12 mouse cellular contexts compared by ENCODE assay signal in genomic region chr4:143120008-143120407, GRCm38 (mm10).
DNase-seq lines count a peak whose midpoint lies in the region; ATAC-seq and TF ChIP-seq lines count a peak whose summit lies in the region.
"Had no signal": no experiment of that assay in that cellular context is flagged by ENCODE, and none has a peak within 500 bp of the region (broad histone marks: within the 10 kb centered on the region; RNA-seq: fewer than 3 reads in every experiment).

No protein-coding gene starts in this region.

- no peak overlapping the region for H3K9ac ChIP-seq in heart, postnatal 0 days (replicated peaks; ENCODE audit: low read depth, low read length)
- no peak overlapping the region for H3K9ac ChIP-seq in heart, embryonic 11.5 days (ENCODE audit: low read depth, low read length)
- H3K9ac ChIP-seq: embryonic facial prominence, embryonic 13.5 days had no signal

- peak; percentile 56 for ATAC-seq in heart, postnatal 0 days (ENCODE audit: insufficient read depth, low read depth)
- ATAC-seq in heart, embryonic 11.5 days (replicated peaks; ENCODE audit: insufficient number of reproducible peaks, low FRiP score, low TSS enrichment) = no peak

- H3K27ac ChIP-seq in heart, postnatal 0 days (ENCODE audit: low read depth) = no peak overlapping the region
- H3K27ac ChIP-seq in heart, embryonic 11.5 days (ENCODE audit: low read depth, low read length) = no peak overlapping the region
- H3K27ac ChIP-seq: embryonic facial prominence, embryonic 13.5 days; left cerebral cortex, adult 2 months had no signal

- H3K4me3 ChIP-seq in heart, postnatal 0 days (ENCODE audit: low read depth, low read length) = no peak overlapping the region
- no peak overlapping the region for H3K4me3 ChIP-seq in heart, embryonic 11.5 days (ENCODE audit: low read depth, low read length)
- H3K4me3 ChIP-seq: embryonic facial prominence, embryonic 13.5 days; left cerebral cortex, adult 2 months had no signal

- H3K9me3 ChIP-seq in heart, postnatal 0 days (replicated peaks; ENCODE audit: control insufficient read depth, low read length) = no peaks in the 10 kb centered on the region
- no peaks in the 10 kb centered on the region for H3K9me3 ChIP-seq in heart, embryonic 11.5 days (replicated peaks; ENCODE audit: control insufficient read depth, low read length)
- H3K9me3 ChIP-seq: embryonic facial prominence, embryonic 13.5 days; G1E had no signal

- H3K4me1 ChIP-seq in heart, postnatal 0 days (ENCODE audit: control insufficient read depth, insufficient read depth) = peaks cover 12% of the 10 kb centered on the region
- peaks cover 20% of the 10 kb centered on the region for H3K4me1 ChIP-seq in heart, embryonic 11.5 days (ENCODE audit: control insufficient read depth, insufficient read depth, low read length)

- no peak for TF ChIP-seq EP300 in heart, postnatal 0 days (IDR thresholded peaks at IDR 0.05; ENCODE audit: low read depth)

- no peak overlapping the region for H3K4me2 ChIP-seq in heart, postnatal 0 days (ENCODE audit: low read depth, low read length)
- no peak overlapping the region for H3K4me2 ChIP-seq in heart, embryonic 11.5 days
- H3K4me2 ChIP-seq: embryonic facial prominence, embryonic 13.5 days; midbrain, embryonic 11.5 days had no signal

- WGBS in heart, postnatal 0 days = 53% methylated on average over 8 of the region's 8 CpGs
- WGBS in heart, embryonic 11.5 days (ENCODE audit: insufficient replicate concordance) = 89% methylated on average over 8 of the region's 8 CpGs

- TF ChIP-seq CTCF in heart, postnatal 0 days (IDR thresholded peaks at IDR 0.05; ENCODE audit: low read depth) = no peak

- DNase-seq in heart, postnatal 0 days (ENCODE audit: low spot score) = peak; percentile 43
- peak; percentile 70 for DNase-seq in 3134 (ENCODE audit: extremely low read depth, insufficient read length, low spot score)
- peak; percentile 93 for DNase-seq in Muller cell, postnatal 12 days (ENCODE audit: inconsistent ontology term)
- DNase-seq in cerebellum, postnatal 10 days = peak; percentile 91 to 93
- no peak for DNase-seq in embryo, embryonic 9.5 days (ENCODE audit: extremely low spot score)
- DNase-seq in kidney, postnatal 10 days = no peak
- DNase-seq: kidney, adult 8-10 months had no signal

- no peaks in the 10 kb centered on the region for H3K27me3 ChIP-seq in heart, postnatal 0 days (ENCODE audit: control insufficient read depth, insufficient read depth, low read length)
- H3K27me3 ChIP-seq in heart, embryonic 11.5 days (ENCODE audit: control insufficient read depth, insufficient read depth, low read length) = no peaks in the 10 kb centered on the region
- H3K27me3 ChIP-seq: embryonic facial prominence, embryonic 13.5 days had no signal

- peaks cover 4% of the 10 kb centered on the region for H3K36me3 ChIP-seq in heart, postnatal 0 days (replicated peaks; ENCODE audit: control insufficient read depth, insufficient read depth, low read length)
- H3K36me3 ChIP-seq in heart, embryonic 11.5 days (ENCODE audit: control insufficient read depth, insufficient read depth, low read length) = no peaks in the 10 kb centered on the region

Comparison
In these comparisons a context has a peak if more than half of its experiments do, and no peak if none do; other contexts are left out.
1. DNase-seq: peak in heart, postnatal 0 days (single experiment), 3134 (single experiment), Muller cell, postnatal 12 days (single experiment) and cerebellum, postnatal 10 days (2 of 2); none in embryo, embryonic 9.5 days (single experiment) and kidney, postnatal 10 days (single experiment).